Mouse (Mus musculus) thymus, postnatal 10 days (tissue): ENCODE data around the gene Fam189a2.

ENCODE experiments used
- DNase-seq, 2 experiments: peaks; one replicate each; pipeline ENCODE4 v3.0.0; 2021; ENCODE audit warnings: low spot score in 2 of 2

The Fam189a2 gene

GRCm38 (mm10) chr19:24024667-24025066 is 6.2 kb downstream of the Fam189a2 start:
- DNase-seq = no peak

DNA sequence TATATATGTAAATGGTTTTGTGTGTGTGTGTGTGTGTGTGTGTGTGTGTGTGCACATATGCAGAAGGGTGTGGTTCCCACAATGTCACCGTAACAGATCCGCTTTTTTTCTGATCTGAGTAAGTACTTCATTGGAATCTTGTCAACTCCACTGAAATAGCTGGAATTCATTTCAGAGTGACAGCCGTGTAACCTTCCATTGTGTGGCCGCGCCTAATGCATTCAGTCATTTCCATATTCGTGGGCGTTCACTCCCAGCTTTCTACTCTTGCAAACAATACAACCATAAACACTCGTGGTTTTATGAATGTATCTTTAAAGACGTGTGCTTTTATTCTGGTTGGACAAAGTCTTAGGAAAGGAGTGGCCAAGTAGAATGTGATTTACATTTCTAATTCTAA is 6.7 kb downstream of the Fam189a2 start:
- DNase-seq = no peak

DNA sequence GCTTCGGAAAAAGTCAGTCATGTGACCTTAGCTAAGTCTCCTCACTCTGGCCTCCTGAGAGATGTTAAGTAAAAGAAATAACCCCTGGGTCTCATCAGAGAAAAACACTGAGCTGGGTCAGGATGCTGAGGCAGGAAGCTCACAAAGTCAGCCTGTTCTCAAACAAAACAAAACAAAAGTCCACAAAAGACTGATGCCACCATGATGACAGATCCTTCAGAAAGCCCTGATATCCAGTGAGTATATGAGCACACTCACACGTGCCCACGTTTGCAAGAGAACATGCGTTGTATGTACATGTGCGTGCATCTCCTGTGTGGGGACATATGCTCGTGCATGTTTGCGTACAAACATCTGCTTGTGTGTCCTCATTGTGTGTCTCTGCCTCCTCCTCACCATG is 7.5 kb downstream of the Fam189a2 start:
- no peak for DNase-seq

DNA sequence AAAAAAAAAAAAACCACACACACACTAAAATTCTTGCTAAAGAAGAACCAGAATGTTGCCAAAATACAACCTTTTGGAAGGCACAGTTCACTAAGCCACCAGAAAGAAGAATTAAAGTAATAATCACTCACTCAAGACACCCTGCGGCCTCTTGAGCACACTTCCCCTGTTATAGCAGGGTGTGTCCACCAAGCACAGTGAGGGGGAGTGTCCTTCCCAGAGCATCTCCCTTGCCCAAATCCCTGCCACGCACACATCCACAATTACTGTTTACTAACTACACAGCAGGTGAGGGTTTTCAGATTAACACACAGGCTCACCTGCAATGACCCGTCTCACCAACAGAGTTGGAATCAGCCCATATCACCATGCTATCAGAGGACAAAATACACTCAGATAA is 8.0 kb downstream of the Fam189a2 start:
- DNase-seq = no peak

DNA sequence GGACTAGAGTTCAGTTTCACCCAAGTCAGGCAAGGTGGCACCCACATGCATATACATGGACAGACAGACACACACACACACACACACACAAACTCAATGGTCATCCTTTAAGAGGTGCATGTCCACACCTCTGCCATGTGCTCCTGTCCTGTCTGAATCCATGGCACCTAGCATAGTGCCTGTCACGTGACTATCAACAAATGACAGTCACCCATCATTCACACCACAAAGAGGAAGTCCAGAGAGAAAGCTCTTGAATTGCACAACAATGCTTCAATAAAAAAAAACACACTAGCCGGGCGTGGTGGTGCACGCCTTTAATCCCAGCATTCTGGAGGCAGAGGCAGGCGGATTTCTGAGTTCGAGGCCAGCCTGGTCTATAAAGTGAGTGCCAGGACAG is 8.5 kb downstream of the Fam189a2 start:
- DNase-seq = no peak

GRCm38 (mm10) chr19:24020736-24021135 is 10.1 kb downstream of the Fam189a2 start:
- no peak for DNase-seq

DNA sequence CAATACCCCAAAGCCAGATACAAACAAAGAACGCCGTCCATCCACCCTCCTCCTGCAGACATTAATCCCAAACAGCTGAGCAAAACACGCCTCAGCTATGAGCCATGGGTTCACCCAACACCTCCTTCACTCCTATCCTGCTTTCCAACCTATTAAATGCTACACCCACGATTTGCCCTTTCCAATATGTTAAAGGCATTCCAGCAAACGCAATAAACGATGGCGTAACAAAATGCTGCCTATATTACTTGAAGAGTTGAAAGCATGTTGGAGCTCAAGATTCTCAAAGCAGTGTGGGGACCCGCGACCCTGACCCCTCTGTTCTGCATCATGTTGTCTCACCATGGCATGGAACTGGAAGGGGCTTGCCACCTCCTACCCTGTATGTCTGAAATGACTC is 11.2 kb downstream of the Fam189a2 start:
- no peak for DNase-seq

DNA sequence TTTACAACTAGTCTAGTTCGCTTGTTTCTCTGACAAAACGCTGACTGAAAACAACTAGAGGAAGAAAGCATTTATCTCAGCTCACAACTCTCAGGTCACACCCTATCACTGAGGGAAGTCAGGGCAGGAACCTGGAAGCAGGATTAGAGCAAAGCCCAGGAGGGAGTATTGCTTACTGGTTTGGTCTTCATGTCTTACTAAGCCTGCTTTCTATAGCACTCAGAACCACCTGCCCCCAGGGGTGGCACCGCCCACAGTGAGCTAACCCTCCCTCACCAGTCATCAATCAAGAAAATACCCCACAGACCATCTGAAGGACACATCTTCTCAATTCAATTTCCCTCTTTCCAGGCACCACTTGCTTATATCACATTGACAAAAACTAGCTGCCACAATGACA is 12.4 kb downstream of the Fam189a2 start:
- no peak for DNase-seq

- DNase-seq = no peak
Measured at GRCm38 (mm10) chr19:24017892-24018291, 12.9 kb downstream of the Fam189a2 start.

DNA sequence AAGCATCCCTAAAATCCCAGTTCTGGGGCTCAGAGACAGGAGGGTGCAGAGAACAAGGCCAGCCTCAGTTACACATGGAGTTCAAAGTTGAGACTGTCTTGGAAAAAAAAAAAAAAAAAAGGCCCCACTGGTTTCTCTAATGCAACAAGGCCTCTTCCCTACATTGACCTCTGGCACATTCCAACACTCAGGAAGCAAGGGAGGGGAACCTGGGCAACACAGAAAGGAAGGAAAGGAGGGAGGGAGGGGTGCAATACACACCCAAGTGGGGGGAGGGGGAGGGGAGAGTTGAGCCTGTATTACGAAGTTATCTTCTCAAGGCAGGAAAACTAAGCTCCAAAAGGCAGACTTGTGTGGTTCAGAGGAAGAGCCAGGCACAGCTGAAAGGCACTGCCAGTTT is 13.4 kb downstream of the Fam189a2 start:
- no peak for DNase-seq

DNA sequence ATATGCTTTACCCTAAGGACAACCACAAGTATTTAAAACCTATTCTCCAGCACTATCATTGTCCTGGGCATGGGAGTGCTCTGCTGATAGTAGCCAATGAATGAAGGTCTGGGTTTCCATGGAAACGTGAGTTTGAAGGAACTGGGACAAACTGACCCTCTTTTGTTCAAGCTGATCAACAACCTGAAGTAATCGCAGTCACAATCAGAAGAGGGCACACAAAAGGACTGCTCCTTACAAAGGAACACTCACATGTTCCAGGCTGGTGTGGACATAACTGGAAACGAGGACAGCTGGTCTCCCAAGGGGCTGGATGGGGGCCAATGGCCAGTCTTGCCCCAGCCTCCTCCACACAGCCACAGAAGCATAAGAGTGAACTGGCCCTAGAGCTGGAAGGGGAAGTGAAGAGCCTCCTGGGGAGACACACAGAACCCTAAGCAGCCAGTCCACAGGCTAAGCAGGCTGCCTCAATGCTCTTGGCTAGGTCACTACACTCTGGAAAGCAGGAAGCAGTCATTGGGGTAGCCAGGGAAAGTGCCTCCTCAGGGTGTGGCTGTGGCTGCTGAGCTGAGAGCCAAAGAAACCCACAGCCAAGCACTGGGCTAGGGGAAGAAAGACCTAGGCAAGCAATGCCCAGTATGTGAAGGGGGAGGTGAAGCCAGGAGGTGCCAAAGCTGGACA is 14.0 kb downstream of the Fam189a2 start:
- DNase-seq = no peak

DNA sequence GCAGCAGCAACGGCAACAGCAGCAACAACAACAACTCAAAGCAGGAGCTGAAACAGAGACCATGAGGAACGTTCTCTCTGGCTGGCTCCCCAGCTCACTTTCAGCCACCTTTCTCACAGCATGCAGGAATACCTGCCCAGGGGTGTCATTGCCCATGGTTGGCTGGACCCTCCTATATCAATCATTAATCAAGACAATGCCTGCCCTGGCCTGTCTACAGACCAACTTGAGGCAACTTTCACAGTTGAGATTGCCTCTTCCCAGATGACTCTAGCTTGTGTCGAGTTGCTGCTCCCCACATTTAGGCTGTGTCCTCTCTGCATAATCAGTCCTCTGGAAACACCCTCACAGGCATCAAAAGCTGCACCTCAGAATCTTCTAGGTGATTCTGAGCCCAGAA is 17.6 kb downstream of the Fam189a2 start:
- DNase-seq = no peak

DNA sequence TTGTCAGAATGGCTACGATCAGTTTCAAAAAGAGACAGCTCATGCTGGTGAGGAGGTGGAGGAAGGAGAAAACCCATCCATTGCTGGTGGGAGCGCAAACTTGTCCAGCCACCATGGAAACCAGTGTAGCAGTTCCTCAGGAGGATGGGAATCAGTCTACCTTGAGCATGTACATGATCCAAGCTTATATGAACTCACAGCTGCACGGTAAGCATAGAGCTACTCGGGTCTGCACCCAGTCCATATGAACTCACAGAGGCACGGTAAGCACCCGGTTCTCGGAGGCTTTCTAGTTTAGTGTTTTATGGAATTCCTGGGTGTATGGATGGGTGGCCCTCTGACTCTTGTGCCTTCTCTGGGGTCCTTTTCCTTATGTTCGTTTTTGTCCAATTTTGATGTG is 18.3 kb downstream of the Fam189a2 start:
- no peak for DNase-seq

- DNase-seq = no peak
Measured at GRCm38 (mm10) chr19:24007638-24008360, 23.0 kb downstream of the Fam189a2 start.

- no peak for DNase-seq
Measured at GRCm38 (mm10) chr19:24007002-24007637, 23.7 kb downstream of the Fam189a2 start.

DNA sequence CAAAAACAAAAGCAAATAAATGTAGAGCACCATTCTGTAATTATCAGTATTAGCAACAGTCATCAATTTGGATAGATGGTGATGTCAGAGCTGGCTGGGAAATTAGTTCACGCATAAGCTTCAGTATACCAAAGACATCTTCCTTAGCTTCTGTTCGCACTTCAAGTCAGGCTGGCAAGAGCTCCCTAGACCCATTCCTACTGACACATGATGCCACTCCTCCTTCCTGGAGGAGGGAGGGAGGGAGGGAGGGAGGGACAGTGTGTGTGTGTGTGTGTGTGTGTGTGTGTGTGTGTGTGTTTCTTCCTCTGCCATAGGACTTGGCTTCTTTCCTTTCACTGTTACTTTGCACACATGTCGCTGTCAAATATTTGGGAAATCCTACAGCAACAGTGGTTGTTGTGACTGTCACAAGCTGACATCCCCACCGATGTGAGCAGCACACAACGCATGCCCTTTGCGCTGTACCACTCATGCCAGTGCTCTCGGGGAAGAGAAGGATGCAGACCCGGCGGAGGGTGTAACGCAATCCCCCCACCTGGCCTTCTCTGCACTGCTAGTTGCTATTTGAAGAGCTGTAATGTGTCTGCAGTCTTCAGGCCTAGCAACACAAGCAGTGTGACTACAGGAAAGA is 34.9 kb downstream of the Fam189a2 start:
- no peak for DNase-seq

DNA sequence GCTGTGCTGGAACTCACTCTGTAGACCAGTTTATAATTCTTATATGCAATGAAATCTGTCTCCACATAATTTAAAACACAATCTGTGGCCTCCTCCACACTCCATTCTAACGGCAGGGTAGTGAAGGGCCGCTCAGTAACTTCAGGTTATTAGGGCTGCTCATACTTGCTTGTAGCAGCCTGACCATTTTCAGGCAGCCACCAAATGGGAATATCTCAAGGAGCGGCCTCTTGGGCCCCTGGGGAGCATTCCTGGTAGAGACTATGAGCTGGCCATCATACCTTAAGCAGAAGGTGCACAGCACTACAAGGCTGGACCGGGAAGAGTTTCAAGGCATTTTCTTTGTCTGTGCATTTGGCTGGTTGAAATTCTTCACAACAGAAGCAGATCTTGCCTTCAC is 42.7 kb downstream of the Fam189a2 start:
- no peak for DNase-seq

GRCm38 (mm10) chr19:23987291-23987690 is 43.5 kb downstream of the Fam189a2 start:
- no peak for DNase-seq

- no peak for DNase-seq
Measured at GRCm38 (mm10) chr19:23984186-23984585, 46.6 kb downstream of the Fam189a2 start.

DNA sequence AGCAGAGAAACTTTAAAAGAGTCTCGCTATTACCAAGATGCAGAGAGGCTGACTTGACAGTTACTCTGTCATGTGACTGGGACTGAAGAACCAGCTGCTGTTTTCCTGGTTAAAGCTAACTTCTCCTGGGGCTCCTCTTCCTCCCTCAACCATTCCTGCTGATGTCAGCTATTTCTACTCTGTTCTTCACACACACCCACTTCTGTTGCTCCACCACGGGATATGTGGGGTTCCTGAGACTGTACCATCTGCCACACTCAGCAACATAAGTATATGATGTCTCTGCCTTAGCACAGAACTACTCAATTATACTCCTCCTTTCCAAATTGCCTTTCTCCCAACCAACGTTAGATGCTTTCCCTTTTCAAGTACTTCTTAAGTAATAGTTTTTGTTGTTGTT is 50.2 kb downstream of the Fam189a2 start:
- DNase-seq = no peak

DNA sequence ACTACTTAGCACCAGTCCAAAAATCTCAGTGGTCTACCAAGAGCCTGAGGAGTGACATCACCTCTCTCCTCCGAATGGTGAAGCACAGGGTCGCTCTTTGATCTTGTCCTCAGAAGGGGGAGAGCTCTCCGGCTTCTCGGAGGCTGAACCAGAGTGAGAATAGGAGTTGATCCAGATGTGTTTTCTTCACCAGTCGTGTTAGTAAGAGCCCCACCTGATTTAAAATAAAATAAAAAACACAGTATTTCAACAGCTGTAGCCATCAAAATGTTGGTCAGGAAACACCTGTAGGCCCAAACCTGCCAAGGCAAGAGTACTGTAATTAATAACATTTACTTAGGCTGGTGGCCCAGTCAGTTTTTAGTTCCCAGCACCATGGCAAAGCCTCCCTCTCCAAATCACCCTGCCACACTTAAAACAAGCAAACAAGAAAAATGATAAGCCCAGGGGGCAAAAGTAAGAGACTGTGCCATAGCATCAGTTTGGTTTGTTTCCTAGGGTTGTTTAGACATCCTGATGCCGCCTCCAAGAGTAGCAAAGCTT is 52.8 kb downstream of the Fam189a2 start:
- no peak for DNase-seq

DNA sequence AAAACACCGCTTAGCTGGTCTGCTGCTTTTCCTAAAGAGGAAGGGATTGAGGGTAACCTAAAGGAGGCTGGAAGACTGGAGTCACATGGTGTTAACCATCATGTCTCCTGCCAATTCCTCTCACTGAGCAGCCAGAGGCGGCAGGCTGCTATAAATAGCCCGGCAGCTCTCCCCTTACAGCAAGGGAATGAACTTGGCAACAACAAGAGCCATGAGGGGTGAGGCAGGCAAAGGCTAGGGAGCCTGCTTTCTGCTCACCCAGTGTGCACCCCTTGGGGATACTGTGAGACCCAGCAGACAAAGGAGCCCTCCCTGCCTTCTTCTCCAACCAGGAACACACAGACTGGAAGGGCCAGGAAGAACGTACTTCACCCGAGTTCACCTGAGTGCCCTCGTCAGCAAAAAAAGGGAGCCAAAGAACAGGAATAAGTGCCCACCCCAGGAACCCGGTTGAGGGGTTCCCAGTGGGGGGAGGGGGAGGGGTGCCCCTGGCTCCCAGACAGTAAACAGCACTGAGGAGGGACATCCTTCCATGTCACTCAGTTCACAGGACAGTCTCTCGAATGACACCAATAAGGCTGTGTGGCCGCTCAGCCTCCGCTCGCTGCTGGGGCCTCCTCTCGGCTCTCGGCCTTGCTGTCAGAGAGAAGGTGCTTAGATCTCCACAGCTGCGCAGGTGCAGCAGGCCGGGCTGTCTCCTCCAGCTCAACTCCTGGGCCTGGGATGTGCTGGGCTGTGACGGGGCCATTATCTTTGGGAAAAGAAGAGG is 57.8 kb downstream of the Fam189a2 start:
- DNase-seq = no peak
